Mouse (Mus musculus): ENCODE results near the gene Fbxw2. TPM values are rescaled to one million over a fixed set of nuclear protein-coding genes. Genes with fewer than 3 reads are reported as not detected.
A peak's percentile ranks its signal among the peaks of the same experiment; 100 is the strongest.
"Not testable (repeated sequence)": the region's sequence is repeated elsewhere in the genome, so short reads cannot be mapped to it uniquely, and the experiment has no call there.

The Fbxw2 gene
- polyA plus RNA-seq, 1 experiment from 2014 or later: 79.3 TPM

DNA sequence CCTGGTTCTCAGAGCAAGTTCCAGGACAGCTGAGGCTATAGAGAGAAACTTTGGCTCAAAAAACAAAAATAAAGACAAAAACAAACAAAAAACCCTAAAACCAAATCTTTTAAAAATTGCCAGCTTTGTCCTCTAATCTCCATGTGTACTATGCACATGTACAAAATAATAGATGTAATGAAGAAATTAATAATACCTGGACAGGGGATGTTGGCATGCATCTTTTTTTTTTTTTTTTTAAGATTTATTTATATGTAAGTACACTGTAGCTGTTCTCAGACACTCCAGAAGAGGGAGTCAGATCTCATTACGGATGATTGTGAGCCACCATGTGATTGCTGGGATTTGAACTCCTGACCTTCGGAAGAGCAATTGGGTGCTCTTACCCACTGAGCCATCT lies 33.6 kb downstream of the Fbxw2 start:
- H3K4me3 ChIP-seq (replicated peaks); H3K27me3 ChIP-seq; H3K4me2 ChIP-seq; ATAC-seq (replicated peaks; ENCODE audit: low FRiP score); H3K27ac ChIP-seq; H3K4me1 ChIP-seq; H3K9ac ChIP-seq; H3K9me3 ChIP-seq (replicated peaks): not testable (repeated sequence)
- peaks cover 69% of the 10 kb centered on the region for H3K36me3 ChIP-seq
- 98% methylated on average over 2 of the region's 2 CpGs for WGBS

DNA sequence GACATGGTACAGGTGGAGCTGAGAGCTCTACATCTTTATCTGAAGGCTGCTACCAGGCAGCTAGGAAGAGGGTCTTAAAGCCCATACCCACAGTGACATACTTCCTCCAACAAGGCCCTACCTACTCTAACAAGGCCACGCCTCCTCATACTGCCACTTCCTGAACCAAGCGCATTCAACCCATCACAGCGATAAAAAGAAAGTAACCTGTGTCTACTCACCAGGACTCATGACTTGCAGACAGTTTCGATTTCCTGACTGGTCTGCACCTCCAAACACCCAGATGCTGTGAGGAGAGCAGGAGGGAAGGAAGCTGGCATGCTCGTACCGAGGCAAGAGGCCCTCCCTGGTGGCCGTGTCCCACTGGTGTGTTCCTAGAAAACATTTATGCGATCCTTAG lies 35.8 kb downstream of the Fbxw2 start:
- no peaks in the 10 kb centered on the region for H3K4me1 ChIP-seq
- no peak overlapping the region for H3K27ac ChIP-seq
- H3K36me3 ChIP-seq: peaks cover 67% of the 10 kb centered on the region
- no peak overlapping the region for H3K4me3 ChIP-seq (replicated peaks)
- no peak overlapping the region for H3K9ac ChIP-seq
- WGBS: 94% methylated on average over 8 of the region's 8 CpGs
- H3K4me2 ChIP-seq: no peak overlapping the region
- H3K9me3 ChIP-seq (replicated peaks): no peaks in the 10 kb centered on the region
- H3K27me3 ChIP-seq: no peaks in the 10 kb centered on the region
- ATAC-seq (replicated peaks; ENCODE audit: low FRiP score): no peak

DNA sequence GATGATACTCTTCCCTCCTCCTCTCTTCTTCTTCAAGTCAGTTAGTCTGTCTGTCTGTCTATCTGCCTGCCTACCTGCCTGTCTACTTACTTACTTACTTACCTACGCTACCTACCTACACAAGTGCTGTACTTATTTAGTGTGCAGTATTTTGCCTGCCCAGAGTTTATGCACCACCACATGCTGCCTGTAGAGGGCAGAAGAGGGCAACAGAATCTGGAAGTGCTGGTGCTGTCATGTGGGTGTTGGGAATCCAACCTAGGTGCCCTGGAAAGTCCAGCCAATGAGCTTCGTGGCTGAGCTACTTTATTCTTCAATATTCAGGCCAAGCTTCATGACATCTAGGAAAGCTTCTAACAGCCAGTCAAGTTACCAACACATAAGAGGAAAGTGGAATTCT lies 42.0 kb downstream of the Fbxw2 start:
- Histone ChIP-seq H3K9me3 (replicated peaks) (no peaks in the 10 kb centered on the region), H3K27ac (no peak overlapping the region), H3K4me2 (no peak overlapping the region), H3K36me3 (peaks cover 79% of the 10 kb centered on the region), H3K4me3 (replicated peaks) (no peak overlapping the region), H3K4me1 (no peaks in the 10 kb centered on the region), H3K27me3 (no peaks in the 10 kb centered on the region), H3K9ac (no peak overlapping the region)
- WGBS: 87% methylated on average over 2 of the region's 2 CpGs
- no peak for ATAC-seq (replicated peaks; ENCODE audit: low FRiP score)

DNA sequence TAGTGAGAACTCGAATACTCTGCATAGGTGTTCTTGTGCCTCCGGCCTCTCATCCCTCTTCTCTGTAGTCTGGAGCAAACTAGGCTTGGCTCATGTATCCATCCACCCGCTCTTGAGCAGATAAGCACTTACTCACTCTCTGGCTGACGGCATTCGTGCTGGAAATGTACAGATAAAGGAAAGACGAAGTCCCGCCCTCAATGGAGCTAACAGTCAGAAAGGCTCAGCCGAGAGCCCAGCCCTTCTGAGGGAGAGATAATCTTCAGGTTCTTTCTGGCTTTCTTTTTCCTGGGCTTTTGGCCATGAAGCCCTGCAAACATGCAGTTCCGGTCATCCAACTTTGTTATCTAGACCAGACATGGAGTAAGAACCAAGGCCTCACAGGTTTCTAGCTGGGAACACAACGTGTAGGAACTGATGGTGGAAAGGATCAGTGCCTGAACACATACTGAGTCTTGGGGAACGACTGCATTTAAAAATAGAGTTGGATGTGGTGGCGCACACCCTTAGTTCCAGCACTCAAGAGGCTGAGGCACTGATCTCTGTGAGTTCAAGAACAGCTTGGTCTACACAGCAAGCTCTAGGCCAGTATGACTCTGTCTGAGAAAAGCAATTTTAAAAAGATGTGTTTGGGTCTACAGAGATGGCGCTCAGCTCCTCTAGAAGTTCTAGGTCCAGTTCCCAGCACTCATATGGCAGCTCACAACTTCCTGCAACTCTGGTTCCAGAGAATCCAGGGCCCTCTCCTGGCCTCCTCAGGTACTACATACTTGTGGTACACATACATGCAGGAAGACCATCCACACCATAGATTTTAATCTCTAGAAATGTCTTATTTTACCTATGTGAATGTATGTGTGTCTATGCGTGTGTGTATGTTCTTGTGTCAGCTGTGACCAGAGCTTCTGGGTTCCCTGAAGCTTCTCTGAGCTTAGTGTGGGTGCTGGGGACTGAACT lies 42.8 kb downstream of the Fbxw2 start:
- ATAC-seq (replicated peaks; ENCODE audit: low FRiP score): peak; percentile 76

DNA sequence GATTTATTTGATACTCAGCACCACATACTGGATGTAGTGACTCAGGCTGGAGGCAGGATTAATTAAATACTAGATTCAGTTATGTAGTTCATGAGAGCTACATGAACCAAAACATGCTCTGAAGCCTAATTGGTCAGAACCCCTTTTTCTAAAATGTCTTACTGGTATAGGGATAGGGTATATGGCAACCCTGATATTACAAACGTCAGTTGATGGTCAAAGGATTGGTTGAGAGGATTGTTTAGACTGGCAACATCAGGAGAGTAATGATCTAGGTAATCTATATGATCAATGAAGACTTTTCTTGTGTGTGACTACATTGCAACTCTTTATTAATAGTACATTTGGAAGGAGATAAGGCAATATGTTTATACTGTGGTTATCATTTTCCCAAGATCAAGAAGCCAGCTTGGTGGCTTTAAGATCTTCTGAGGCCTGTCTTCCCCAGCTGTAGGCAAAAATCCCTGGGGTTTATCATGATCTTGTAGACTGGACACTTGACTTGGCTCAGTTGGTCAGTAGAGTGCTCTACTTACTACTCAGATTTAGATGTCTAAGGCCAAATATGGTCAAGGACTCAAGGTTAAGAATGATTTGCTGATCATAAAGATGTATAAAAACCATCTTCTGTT lies 48.8 kb downstream of the Fbxw2 start:
- Histone ChIP-seq H3K27ac (no peak overlapping the region), H3K4me1 (peaks cover 45% of the 10 kb centered on the region), H3K27me3 (no peaks in the 10 kb centered on the region), H3K9ac (no peak overlapping the region), H3K4me2 (peak overlapping the region; percentile 73; the same call in 1 of the 2 replicates), H3K4me3 (replicated peaks) (no peak overlapping the region), H3K9me3 (replicated peaks) (no peaks in the 10 kb centered on the region), H3K36me3 (peaks cover 87% of the 10 kb centered on the region)
- ATAC-seq (replicated peaks; ENCODE audit: low FRiP score): no peak
- 60% methylated on average over 1 of the region's 1 CpGs for whole genome bisulfite sequencing

More for the DNA sequence above, 42.8 kb downstream of the Fbxw2 start:
- Histone ChIP-seq H3K9ac (no peak overlapping the region), H3K27ac (no peak overlapping the region), H3K4me3 (replicated peaks) (no peak overlapping the region), H3K27me3 (no peaks in the 10 kb centered on the region), H3K4me1 (no peaks in the 10 kb centered on the region), H3K36me3 (peaks cover 81% of the 10 kb centered on the region), H3K9me3 (replicated peaks) (no peaks in the 10 kb centered on the region), H3K4me2 (no peak overlapping the region)
- WGBS: 91% methylated on average over 14 of the region's 14 CpGs

DNA sequence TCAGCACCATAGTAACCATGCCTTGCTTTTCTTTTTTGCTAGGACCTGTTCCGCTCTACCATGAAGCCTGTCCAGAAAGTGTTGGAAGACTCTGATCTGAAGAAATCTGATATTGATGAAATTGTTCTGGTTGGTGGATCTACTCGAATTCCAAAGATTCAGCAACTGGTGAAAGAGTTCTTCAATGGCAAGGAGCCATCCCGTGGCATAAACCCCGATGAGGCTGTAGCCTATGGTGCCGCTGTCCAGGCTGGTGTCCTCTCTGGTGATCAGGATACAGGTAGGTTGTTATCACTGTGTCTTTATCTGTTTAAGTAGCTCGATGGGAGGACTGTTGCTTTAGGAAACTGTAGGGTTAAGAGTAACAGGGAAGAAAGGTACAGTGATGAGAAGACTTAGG lies 51.6 kb downstream of the Fbxw2 start:
- H3K4me2 ChIP-seq: peak overlapping the region; percentile 73
- H3K27ac ChIP-seq: no peak overlapping the region
- H3K27me3 ChIP-seq: no peaks in the 10 kb centered on the region
- H3K4me1 ChIP-seq: peaks cover 50% of the 10 kb centered on the region
- 86% methylated on average over 6 of the region's 6 CpGs for WGBS
- ATAC-seq (replicated peaks; ENCODE audit: low FRiP score): no peak
- no peaks in the 10 kb centered on the region for H3K9me3 ChIP-seq (replicated peaks)
- H3K36me3 ChIP-seq: peaks cover 68% of the 10 kb centered on the region
- no peak overlapping the region for H3K9ac ChIP-seq
- H3K4me3 ChIP-seq (replicated peaks): peak overlapping the region; percentile 84

DNA sequence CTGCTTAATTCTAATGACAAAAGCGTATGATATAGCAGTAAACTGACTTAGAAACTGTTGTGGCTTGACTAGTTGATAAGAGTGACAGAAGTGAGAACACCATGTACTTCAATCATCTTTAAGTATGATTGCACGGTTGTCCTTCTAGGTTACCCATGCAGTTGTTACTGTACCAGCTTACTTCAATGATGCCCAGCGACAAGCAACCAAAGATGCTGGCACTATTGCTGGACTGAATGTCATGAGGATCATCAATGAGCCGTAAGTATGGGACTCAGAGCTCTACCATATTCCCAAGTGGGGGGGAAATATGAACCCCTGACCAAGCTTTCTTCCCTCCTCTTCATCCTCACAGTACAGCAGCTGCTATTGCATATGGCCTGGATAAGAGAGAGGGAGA lies 52.4 kb downstream of the Fbxw2 start:
- Histone ChIP-seq H3K9ac (0 out of 2 replicates have a peak overlapping the region, but pooled peaks have one; percentile 98), H3K9me3 (replicated peaks) (no peaks in the 10 kb centered on the region), H3K27ac (no peak overlapping the region), H3K4me2 (peak overlapping the region; percentile 73), H3K4me1 (peaks cover 50% of the 10 kb centered on the region), H3K27me3 (no peaks in the 10 kb centered on the region), H3K4me3 (replicated peaks) (peak overlapping the region; percentile 84), H3K36me3 (peaks cover 60% of the 10 kb centered on the region)
- no peak for ATAC-seq (replicated peaks; ENCODE audit: low FRiP score)
- 81% methylated on average over 4 of the region's 4 CpGs for WGBS

DNA sequence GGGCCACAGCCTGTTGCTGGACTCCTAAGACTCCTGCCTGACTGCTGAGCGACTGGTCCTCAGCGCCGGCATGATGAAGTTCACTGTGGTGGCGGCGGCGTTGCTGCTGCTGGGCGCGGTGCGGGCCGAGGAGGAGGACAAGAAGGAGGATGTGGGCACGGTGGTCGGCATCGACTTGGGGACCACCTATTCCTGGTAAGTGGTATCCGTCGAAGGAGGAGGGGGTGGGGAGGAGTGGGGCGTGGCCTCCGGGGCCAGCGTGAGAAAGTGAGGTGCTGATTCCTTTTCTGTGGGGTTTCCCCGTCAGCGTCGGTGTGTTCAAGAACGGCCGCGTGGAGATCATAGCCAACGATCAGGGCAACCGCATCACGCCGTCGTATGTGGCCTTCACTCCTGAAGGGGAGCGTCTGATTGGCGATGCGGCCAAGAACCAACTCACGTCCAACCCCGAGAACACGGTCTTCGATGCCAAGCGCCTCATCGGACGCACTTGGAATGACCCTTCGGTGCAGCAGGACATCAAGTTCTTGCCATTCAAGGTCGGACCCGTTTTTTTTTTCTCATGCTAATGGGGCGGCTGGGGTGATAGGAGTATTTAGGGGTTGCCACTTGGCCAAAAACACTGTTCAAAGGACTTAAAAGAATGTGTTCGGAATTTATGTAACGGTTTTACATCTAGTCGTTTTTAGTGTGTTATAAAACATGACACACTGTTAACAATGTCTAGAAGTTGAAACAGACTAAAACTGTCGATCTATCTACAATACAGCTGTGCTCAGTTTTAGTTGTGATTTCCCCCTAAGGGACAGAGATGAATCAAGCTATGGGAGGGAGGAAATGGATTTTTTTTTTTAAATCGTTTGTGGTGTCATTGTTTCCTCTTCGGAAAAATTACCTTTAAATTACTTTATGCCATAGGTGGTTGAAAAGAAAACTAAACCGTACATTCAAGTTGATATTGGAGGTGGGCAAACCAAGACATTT lies 53.6 kb downstream of the Fbxw2 start:
- Histone ChIP-seq H3K4me3 (replicated peaks) (peak overlapping the region; percentile 84), H3K9me3 (replicated peaks) (no peaks in the 10 kb centered on the region), H3K27ac (peak overlapping the region; percentile 88), H3K36me3 (peaks cover 49% of the 10 kb centered on the region), H3K4me1 (peaks cover 50% of the 10 kb centered on the region), H3K4me2 (peak overlapping the region; percentile 73), H3K9ac (peak overlapping the region; percentile 98), H3K27me3 (no peaks in the 10 kb centered on the region)
- 3% methylated on average over 49 of the region's 50 CpGs for WGBS
- ATAC-seq (replicated peaks; ENCODE audit: low FRiP score): peak; percentile 17; the same call in 1 of the 2 replicates

DNA sequence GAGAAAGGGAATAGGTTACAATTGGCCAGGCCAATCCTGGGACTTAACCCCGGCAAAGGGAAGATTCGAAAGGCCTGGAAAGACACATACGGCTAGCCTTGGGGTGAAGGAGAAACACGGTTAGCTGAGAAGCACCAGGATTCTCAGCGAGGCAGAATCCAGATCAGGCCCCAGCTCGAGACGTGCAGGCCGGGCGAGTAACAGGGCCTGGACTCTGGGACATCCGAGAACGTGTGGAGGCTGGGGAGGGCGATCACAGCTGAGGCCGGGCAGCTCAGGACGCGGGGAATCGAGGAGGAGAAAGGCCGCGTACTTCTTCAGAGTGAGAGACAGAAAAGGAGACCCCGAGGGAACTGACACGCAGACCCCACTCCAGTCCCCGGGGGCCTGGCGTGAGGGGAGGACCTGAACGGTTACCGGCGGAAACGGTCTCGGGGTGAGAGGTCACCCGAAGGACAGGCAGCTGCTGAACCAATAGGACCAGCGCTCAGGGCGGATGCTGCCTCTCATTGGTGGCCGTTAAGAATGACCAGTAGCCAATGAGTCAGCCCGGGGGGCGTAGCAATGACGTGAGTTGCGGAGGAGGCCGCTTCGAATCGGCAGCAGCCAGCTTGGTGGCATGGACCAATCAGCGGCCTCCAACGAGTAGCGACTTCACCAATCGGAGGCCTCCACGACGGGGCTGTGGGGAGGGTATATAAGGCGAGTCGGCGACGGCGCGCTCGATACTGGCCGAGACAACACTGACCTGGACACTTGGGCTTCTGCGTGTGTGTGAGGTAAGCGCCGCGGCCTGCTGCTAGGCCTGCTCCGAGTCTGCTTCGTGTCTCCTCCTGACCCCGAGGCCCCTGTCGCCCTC lies 54.5 kb downstream of the Fbxw2 start, which contains the start of gene Hspa5:
Gene Hspa5, plus strand, starts transcription at position 603 of the 859 bp plus-strand sequence.
- peak within 1 kb of the TSS; percentile 98 for H3K9ac ChIP-seq
- ATAC-seq (replicated peaks; ENCODE audit: low FRiP score): peak; percentile 99
- peak within 1 kb of the TSS; percentile 84 for H3K4me3 ChIP-seq (replicated peaks)
- no peaks in the 10 kb centered on the region for H3K27me3 ChIP-seq
- under 1% methylated on average over 60 of the region's 60 CpGs for WGBS
- peak within 1 kb of the TSS; percentile 73 for H3K4me2 ChIP-seq
- peaks cover 41% of the 10 kb centered on the region for H3K4me1 ChIP-seq
- no peaks in the 10 kb centered on the region for H3K9me3 ChIP-seq (replicated peaks)
- peak within 1 kb of the TSS; percentile 91 for H3K27ac ChIP-seq
- H3K36me3 ChIP-seq: peaks cover 39% of the 10 kb centered on the region

DNA sequence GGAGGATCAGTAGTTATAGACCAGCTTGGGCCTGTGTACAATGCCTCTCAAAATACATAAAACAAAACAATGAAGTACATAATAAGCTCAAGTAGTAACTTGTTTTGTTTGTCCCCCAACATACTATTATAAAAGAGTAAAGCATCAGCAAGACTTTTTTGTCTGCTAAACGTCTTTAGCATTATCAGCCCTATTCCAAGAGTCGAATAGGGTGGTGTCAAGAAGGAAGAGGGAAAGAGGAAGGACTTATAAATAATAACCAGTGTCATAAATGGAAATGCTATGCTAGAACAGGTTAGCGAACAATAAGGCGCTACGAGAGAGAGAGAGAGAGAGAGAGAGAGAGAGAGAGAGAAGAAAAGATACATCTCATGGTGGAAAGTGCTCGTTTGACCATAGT lies 55.2 kb downstream of the Fbxw2 start:
- no peak for ATAC-seq (replicated peaks; ENCODE audit: low FRiP score)
- Histone ChIP-seq H3K4me3 (replicated peaks) (peak overlapping the region; percentile 84), H3K27me3 (no peaks in the 10 kb centered on the region), H3K36me3 (peaks cover 33% of the 10 kb centered on the region), H3K9me3 (replicated peaks) (no peaks in the 10 kb centered on the region), H3K4me2 (peak overlapping the region; percentile 57), H3K4me1 (peaks cover 36% of the 10 kb centered on the region), H3K9ac (peak overlapping the region; percentile 94), H3K27ac (peak overlapping the region; percentile 91)
- 2% methylated on average over 6 of the region's 6 CpGs for WGBS

DNA sequence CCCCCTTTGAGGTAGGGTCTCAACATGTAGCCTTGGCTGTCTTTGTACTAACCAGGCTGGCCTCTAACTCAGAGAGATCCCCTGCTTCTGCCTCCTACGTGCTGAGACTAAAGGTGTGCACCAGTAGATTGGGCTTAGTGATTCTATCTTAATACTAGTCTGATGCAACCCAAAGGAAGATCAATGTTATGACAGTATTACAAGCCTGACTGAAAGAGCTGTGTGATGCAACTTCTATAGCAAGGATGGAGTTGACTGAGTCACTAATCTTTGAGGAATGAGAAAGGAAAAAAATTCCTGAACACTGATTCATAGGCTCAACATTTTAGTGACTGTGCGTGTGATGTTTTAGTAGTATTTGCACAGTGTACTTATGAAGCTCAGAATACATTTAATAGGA lies 56.1 kb downstream of the Fbxw2 start:
- peak overlapping the region; percentile 84 for H3K4me3 ChIP-seq (replicated peaks)

More for the DNA sequence above, 56.1 kb downstream of the Fbxw2 start:
- 93% methylated on average over 2 of the region's 2 CpGs for WGBS
- H3K4me2 ChIP-seq: peak overlapping the region; percentile 57; the same call in 1 of the 2 replicates
- H3K9ac ChIP-seq: no peak overlapping the region
- ATAC-seq (replicated peaks; ENCODE audit: low FRiP score): no peak
- H3K27ac ChIP-seq: no peak overlapping the region
- H3K4me1 ChIP-seq: peaks cover 28% of the 10 kb centered on the region
- no peaks in the 10 kb centered on the region for H3K9me3 ChIP-seq (replicated peaks)
- H3K27me3 ChIP-seq: no peaks in the 10 kb centered on the region
- H3K36me3 ChIP-seq: peaks cover 25% of the 10 kb centered on the region
